Mouse (Mus musculus) embryonic facial prominence, embryonic 11.5 days (tissue): ENCODE measurements around the gene Uts2r. TPM values are rescaled to one million over a fixed set of nuclear protein-coding genes. Genes with fewer than 3 reads are reported as not detected.

Experiments
- ATAC-seq: fragments of 200-750 bp; cut with Nextera tagmentation; replicated peaks from 2 replicates; pipeline ENCODE4 v1.8.0; 2017; ENCODE audit warnings: low read depth; ENCODE audit not compliant: insufficient number of reproducible peaks, low FRiP score, low TSS enrichment
- DNase-seq: peaks from one replicate; pipeline ENCODE4 v3.0.0-alpha.2; 2015; ENCODE audit warnings: low spot score
- H3K27ac ChIP-seq: fragments of 300-500 bp; sonication (generic); replicated peaks from 2 replicates; pipeline ENCODE4 v1.5.1; 2014; ENCODE audit warnings: mild to moderate bottlenecking, low read depth, low read length, control low read depth
- H3K27me3 ChIP-seq: fragments of 300-500 bp; sonication (generic); 2 replicates; pipeline ENCODE4 v1.6.1; 2014; ENCODE audit warnings: mild to moderate bottlenecking, low read length, moderate library complexity, mixed read lengths; ENCODE audit not compliant: control insufficient read depth, insufficient read depth
- H3K36me3 ChIP-seq: fragments of 300-500 bp; sonication (generic); replicated peaks from 2 replicates; pipeline ENCODE4 v1.6.1; 2014; ENCODE audit warnings: low read depth, mild to moderate bottlenecking, low read length, moderate library complexity, mixed read lengths; ENCODE audit not compliant: control insufficient read depth, insufficient read depth
- H3K4me1 ChIP-seq: fragments of 300-500 bp; sonication (generic); 2 replicates; pipeline ENCODE4 v1.6.1; 2014; ENCODE audit warnings: low read length, mixed read lengths; ENCODE audit not compliant: control insufficient read depth, insufficient read depth
- H3K4me2 ChIP-seq: fragments of 300-500 bp; sonication (generic); 2 replicates; pipeline ENCODE4 v1.6.1; 2014; ENCODE audit warnings: low read depth, mild to moderate bottlenecking, control low read depth, low read length, moderate library complexity
- H3K4me3 ChIP-seq: fragments of 300-500 bp; sonication (generic); 2 replicates; pipeline ENCODE4 v1.5.1; 2014; ENCODE audit warnings: low read depth, low read length, control low read depth
- H3K9ac ChIP-seq: fragments of 300-500 bp; sonication (generic); replicated peaks from 2 replicates; pipeline ENCODE4 v1.6.1; 2014; ENCODE audit warnings: mild to moderate bottlenecking, control low read depth, low read length
- H3K9me3 ChIP-seq: fragments of 300-500 bp; sonication (generic); replicated peaks from 2 replicates; pipeline ENCODE4 v1.6.1; 2016; ENCODE audit warnings: mild to moderate bottlenecking, low read length, inconsistent platforms, mixed read lengths; ENCODE audit not compliant: control insufficient read depth
- WGBS: fragments of 180-500 bp; shearing (Covaris S2); extraction: QIAGEN DNeasy Blood & Tissue Kit; methylation state at CpG from one replicate; pipeline ENCODE4 v1.1.7; 2014; 5-methylcytosine and 5-hydroxymethylcytosine counted together
- polyA plus RNA-seq: library from polyadenylated mRNA; unstranded; fragments of >200 nt; fragmentation: Nextera tagmentation; extraction: Ambion mirVana; gene quantifications from 2 replicates; pipeline ENCODE4 v1.2.1, GENCODE M21; 2014

Gene Uts2r
- polyA plus RNA-seq, 1 experiment from 2014 or later, result not detected

DNA sequence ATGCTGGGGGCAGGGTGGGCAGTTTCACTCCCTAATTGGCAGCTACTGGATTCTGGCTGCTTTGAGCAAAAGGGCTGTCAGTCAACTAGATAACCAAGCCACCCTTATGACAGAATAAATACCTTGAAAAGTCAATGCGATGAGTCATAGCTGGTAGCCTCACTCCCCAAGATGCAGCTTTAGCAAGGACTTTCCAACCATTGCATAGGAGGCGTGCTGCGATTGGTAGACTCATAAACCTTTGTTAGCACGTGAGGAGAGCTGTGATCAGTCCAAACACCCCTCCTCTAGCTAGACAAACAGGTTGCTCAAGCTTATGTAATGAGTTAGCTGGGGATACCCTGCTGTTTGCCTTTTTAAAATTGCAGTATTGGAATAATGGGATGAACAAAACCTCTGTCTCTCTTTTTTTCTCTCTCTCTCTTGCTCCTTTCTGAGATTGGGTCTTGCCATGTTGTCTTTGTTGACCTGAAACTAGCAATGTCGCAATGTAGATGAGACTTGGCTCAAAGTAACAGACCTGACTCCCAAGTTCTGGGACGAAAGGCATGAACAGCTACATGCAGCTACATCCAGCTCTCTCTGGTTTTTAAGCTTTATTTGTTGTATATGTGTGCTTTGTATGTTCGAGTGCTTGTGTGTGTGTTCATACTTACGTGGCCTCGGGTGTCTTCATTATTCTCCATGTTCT lies 16.6 kb upstream of the Uts2r start:
- no peaks in the 10 kb centered on the region for H3K36me3 ChIP-seq
- H3K4me3 ChIP-seq, result no peak overlapping the region
- H3K4me1 ChIP-seq, result no peaks in the 10 kb centered on the region
- ATAC-seq, result no peak
- H3K9ac ChIP-seq, result no peak overlapping the region
- no peak overlapping the region for H3K27ac ChIP-seq
- H3K4me2 ChIP-seq, result no peak overlapping the region
- DNase-seq, result no peak
- H3K27me3 ChIP-seq, result no peaks in the 10 kb centered on the region
- 80% methylated on average over 9 of the region's 9 CpGs for WGBS
- H3K9me3 ChIP-seq, result no peaks in the 10 kb centered on the region

DNA sequence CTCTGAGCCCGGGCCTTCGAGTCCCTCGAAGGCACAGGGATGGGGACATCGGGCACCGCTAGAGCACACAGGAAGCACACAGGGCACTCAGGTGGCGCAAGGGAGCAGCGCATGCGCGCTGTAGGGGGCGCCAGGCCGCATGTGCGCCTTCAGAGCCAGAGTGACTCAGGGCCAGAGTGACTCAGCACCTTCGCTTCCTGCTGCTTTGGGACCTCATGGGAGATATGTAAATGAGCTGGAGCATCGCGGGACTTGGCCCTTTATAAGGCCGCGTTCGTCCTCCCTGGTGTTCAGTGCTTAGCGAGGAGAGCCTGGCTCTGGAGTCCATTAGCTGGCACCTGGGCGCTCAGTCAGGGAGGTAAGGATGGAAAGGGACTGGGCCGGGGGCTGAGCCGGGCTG lies 14.2 kb upstream of the Uts2r start, which contains the start of gene Tex19.1:
Gene Tex19.1 (plus strand): TSS at position 279 of the 400 bp plus-strand sequence.
- DNase-seq, result no peak
- Histone ChIP-seq H3K27me3 (no peaks in the 10 kb centered on the region), H3K36me3 (no peaks in the 10 kb centered on the region), H3K4me1 (no peaks in the 10 kb centered on the region), H3K4me2 (no peak within 1 kb of the TSS), H3K4me3 (no peak within 1 kb of the TSS), H3K9me3 (no peaks in the 10 kb centered on the region), H3K9ac (no peak within 1 kb of the TSS), H3K27ac (no peak within 1 kb of the TSS)
- ATAC-seq, result no peak
- 89% methylated on average over 22 of the region's 22 CpGs for WGBS

DNA sequence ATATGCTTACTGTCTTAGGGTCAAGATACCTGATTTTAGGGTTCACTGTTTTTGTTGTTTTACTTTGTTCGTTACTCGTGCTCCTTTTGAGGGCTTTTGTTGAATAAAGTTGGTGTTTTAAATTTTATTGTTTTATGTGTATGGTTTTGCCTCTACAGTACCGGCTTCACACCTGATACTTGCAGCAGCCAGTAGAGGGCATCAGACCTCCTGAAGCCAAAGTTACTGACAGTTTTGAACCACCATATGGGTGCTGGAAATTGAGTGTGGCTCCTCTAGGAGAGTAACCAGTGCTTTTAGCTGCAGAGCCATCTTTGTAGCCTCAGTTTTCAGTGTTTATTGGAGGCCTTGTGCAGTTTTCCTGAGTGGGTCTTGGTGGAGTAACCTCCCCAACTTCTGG lies 11.9 kb upstream of the Uts2r start:
- DNase-seq (no peak), ATAC-seq (no peak)
- Histone ChIP-seq H3K27me3 (no peaks in the 10 kb centered on the region), H3K4me1 (no peaks in the 10 kb centered on the region), H3K4me3 (no peak overlapping the region), H3K9me3 (no peaks in the 10 kb centered on the region), H3K4me2 (no peak overlapping the region), H3K9ac (no peak overlapping the region), H3K36me3 (no peaks in the 10 kb centered on the region), H3K27ac (no peak overlapping the region)
- WGBS, result 74% methylated on average over 3 of the region's 3 CpGs

DNA sequence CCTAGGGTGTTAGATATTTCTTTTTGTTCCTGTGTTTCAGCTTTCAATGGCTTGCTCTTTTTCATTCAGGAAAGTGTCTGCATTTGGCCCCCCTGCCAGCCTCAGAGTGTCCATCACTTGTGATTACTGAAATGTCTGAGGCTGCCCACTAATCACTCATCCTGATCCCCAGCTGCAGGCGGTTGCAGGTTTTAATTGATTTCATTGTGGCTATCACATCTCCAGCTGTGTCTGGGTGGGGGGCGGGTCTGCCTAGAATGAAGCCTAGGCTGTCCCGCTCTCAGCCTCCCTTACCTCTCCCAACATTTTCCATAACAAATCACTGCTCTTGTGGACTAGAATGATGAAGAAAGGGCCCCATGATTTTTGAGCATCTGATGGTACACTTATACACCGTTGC lies 5.9 kb upstream of the Uts2r start:
- DNase-seq, result no peak
- Histone ChIP-seq H3K9me3 (no peaks in the 10 kb centered on the region), H3K36me3 (no peaks in the 10 kb centered on the region), H3K27me3 (peaks cover 29% of the 10 kb centered on the region), H3K4me3 (no peak overlapping the region), H3K4me1 (peaks cover 7% of the 10 kb centered on the region; the same call in 1 of the 2 replicates), H3K4me2 (no peak overlapping the region), H3K27ac (no peak overlapping the region), H3K9ac (no peak overlapping the region)
- WGBS, result 27% methylated on average over 4 of the region's 4 CpGs
- no peak for ATAC-seq

DNA sequence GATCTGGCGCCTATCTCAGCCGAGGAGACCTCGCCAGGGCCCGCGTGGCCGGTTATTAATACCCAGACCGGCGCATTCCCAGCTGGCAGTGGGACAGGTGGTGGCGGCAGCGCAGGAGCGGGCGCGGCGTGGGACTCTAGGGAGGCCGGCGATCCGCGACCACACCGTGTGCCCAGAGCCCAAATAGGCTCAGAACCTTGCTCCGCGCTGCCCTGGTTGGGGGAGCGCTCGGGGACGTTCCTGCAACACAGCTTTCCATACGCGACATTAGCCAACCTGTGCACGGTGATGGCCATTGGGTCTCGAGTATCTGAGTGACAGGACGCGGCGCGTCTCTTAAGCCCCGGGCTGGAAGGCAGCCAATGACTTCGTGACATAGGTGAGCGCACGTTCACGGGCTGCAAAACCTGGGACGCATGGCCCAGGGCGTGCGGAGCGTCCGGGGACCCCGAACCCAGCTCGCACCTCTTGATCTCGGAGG lies 3.6 kb upstream of the Uts2r start:
- DNase-seq, result peak; percentile 14
- no peaks in the 10 kb centered on the region for H3K36me3 ChIP-seq
- peak overlapping the region; percentile 67 for H3K4me2 ChIP-seq
- 1% methylated on average over 45 of the region's 45 CpGs for WGBS
- no peak overlapping the region for H3K27ac ChIP-seq
- H3K4me3 ChIP-seq, result peak overlapping the region; percentile 31
- H3K27me3 ChIP-seq, result peaks cover 29% of the 10 kb centered on the region
- no peak for ATAC-seq
- H3K4me1 ChIP-seq, result peaks cover 7% of the 10 kb centered on the region; the same call in 1 of the 2 replicates
- no peaks in the 10 kb centered on the region for H3K9me3 ChIP-seq
- H3K9ac ChIP-seq, result peak overlapping the region; percentile 25; the same call in 1 of the 2 replicates

DNA sequence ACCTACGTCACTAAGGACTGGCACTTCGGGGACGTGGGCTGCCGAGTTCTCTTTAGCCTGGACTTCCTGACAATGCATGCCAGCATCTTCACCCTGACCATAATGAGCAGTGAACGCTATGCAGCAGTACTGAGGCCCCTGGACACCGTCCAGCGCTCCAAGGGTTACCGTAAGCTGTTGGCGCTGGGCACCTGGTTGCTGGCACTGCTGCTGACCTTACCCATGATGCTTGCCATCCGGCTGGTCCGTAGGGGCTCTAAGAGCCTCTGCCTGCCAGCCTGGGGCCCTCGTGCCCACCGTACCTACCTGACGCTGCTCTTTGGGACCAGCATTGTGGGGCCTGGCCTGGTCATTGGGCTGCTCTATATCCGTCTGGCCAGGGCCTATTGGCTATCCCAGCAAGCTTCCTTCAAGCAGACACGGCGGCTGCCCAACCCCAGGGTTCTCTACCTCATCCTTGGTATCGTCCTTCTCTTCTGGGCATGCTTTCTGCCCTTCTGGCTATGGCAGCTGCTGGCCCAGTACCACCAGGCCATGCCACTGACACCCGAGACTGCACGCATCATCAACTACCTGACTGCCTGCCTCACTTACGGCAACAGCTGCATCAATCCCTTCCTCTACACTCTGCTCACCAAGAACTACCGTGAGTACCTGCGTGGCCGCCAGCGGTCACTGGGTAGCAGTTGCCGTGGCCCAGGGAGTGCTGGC lies 720 bp downstream of the Uts2r start:
- H3K9me3 ChIP-seq, result no peaks in the 10 kb centered on the region
- WGBS, result 90% methylated on average over 26 of the region's 26 CpGs
- no peak overlapping the region for H3K27ac ChIP-seq
- H3K4me1 ChIP-seq, result peaks cover 7% of the 10 kb centered on the region; the same call in 1 of the 2 replicates
- no peak overlapping the region for H3K4me2 ChIP-seq
- no peaks in the 10 kb centered on the region for H3K36me3 ChIP-seq
- no peak for DNase-seq
- H3K9ac ChIP-seq, result no peak overlapping the region
- no peak for ATAC-seq
- no peak overlapping the region for H3K4me3 ChIP-seq
- peaks cover 22% of the 10 kb centered on the region for H3K27me3 ChIP-seq

DNA sequence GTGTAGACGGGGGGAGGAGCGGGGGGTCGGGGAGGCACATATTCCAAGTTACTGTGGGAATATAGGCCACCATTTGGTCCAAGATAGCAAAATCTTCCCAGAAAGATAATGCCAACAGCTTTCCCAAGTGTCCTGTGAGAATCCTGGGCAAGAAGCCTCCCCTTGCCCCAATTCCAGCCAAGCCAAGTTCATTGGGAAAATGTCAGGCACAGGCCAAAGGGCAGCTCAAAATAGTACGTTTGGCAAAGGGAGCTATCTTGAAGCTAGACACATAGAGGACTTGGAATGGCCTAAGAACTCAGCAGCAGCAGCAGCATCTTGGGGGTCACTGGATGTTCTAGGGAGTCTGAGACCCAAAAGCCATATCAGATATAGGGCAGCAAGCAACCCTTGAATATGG lies 3.7 kb downstream of the Uts2r start:
- WGBS, result 85% methylated on average over 4 of the region's 4 CpGs
- H3K9ac ChIP-seq, result no peak overlapping the region
- no peaks in the 10 kb centered on the region for H3K9me3 ChIP-seq
- no peak overlapping the region for H3K4me3 ChIP-seq
- no peaks in the 10 kb centered on the region for H3K27me3 ChIP-seq
- no peak overlapping the region for H3K4me2 ChIP-seq
- no peaks in the 10 kb centered on the region for H3K36me3 ChIP-seq
- no peak for ATAC-seq
- DNase-seq, result no peak
- no peaks in the 10 kb centered on the region for H3K4me1 ChIP-seq
- H3K27ac ChIP-seq, result no peak overlapping the region

DNA sequence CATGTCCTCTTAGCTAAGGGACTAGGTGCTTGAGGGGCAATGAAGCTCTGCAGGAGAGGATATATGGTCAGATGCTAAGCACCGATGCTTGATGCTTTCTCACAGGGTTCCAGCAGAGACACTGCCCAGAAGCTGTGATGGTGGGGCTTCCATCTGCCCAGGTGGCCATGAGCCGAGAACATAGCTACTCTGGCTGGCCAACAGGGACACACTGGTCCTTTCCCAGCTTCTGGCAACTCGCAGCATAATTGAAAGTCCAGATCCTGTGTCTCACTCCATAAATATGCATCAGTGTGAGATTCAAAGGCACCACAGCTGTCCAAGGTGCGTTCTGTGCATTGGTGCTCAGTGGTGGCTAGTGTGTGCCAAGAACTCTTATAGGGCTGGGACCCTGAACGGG lies 13.1 kb downstream of the Uts2r start:
- Histone ChIP-seq H3K4me1 (no peaks in the 10 kb centered on the region), H3K9me3 (no peaks in the 10 kb centered on the region), H3K27me3 (no peaks in the 10 kb centered on the region), H3K27ac (no peak overlapping the region), H3K4me3 (no peak overlapping the region), H3K9ac (no peak overlapping the region), H3K36me3 (no peaks in the 10 kb centered on the region), H3K4me2 (no peak overlapping the region)
- DNase-seq (no peak), ATAC-seq (no peak)
- 89% methylated on average over 5 of the region's 5 CpGs for WGBS
